Mouse (Mus musculus): ENCODE measurements at regions not wholly inside any gene's neighbourhood (a gene's known extent, or its start where the extent isn't known, plus 50 kb on each side); places are given as distances from the start of the nearest gene placed in this dataset.

DNA sequence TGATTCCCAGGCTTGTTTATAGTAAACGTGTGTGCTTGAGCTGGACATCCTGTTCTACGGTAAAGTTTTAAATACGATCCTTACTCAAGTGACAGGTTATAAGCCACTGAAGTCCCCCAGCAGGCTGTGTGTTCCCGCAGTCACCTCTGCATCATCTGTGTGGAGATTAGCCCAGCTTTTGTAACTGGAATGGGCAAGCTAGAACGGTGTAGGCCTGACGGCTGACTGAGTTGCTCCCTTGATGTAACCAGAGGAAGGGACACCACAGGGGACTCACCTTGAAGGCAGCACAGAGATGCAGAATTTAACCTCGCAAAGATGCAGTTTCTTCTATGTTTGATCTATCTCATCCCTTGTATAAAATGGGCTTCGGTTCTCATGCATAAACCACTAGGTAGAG, 418.4 kb upstream of the Pou3f3 start:
- no peak for DNase-seq (ENCODE audit: low read depth, low spot score)

DNA sequence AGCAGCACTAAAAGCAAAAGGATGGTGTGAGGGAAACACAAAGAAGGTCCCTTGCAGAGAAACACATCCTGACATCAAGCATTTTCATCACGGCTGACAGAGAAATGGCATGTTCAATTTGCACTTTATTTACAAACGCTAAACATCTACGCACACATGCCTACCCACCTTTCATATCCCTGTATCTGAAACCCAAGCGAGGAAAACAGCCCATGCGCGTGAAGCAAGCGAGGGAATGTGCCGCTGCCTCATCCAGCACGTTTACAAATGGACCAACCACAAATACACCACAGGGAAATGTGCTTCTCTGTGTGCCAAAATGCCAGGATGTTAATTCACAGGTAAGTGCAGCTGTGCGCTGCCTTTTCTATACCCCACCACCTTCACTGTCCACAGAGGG, 399.7 kb upstream of the Pou3f3 start:
- DNase-seq (ENCODE audit: low read depth, low spot score), result no peak

DNA sequence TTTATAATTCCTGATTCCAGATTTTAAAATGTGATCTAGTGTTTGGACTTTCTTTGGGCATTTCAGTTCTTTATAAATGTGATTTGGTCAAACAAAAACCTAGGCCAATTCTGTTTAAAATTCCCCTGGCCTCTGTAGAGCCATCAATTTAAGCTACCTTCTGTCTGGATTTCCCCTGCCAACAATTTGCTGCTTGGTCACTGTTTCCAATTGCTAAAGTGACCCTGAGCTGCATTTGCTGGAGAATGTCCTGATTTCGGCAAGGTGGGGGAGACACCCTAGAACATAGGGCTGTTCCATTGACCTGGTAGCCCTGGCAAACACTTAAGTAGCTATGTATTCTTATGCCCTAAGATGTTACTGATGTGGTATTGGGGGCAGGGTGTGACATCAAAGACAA, 386.3 kb upstream of the Pou3f3 start:
- no peak for DNase-seq (ENCODE audit: low read depth, low spot score)

DNA sequence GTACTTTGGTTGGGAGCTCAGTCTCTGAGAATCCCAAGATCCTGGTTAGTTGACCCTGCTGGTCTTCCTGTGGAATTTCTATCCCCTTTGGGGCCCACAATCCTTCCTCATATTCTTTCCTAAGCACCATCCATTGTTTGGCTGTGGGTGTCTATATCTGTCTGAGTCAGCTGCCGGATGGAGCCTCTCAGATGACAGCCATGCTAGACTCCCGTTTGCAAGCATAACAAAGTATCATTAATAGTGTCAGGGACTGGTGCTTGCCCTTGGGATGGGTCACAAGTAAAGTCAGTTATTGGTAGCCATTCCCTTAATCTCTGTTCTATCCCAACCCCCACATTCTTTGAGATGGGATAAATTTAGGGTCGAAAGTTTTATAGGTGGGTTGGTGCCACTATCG, 382.1 kb upstream of the Pou3f3 start:
- DNase-seq (ENCODE audit: low read depth, low spot score), result no peak

DNA sequence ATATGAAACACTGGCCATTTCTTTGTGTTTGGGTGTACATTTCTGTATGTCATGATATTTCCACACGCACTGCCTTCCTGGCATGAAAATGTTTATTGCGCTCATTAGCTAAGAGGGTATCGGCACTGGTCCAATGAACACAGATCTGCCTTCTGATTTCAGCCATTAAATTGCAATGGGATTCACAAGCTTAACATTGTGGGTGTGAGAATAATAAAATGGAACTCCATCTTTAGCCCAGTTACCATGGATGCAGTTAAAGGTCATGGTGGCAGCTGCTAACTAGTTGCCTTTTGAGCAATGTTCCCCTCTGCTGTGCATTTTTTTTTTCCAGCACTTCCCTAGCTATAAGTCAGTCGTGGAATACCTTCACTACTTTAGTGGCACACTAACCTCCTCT, 343.7 kb upstream of the Pou3f3 start:
- no peak for DNase-seq (ENCODE audit: low read depth, low spot score)

DNA sequence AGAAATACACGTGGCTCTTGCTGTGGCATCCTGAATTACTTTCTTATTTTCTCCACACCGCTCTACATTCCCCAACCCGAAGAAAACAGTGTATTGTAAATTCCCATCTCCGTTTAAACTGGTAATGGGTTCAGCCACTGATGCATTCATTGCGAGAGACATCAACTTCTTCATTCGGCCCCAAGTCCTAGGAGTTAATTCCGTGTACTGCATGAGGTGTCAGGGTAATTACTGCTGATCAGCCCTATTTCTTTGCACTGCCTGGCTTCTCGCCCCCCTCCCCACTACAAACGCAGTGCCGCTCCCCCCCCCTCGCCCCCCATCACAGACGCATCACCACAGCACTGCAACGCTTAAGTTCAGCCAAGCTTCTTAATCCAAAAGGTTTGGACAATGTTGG, 343.2 kb upstream of the Pou3f3 start:
- DNase-seq (ENCODE audit: low read depth, low spot score), result no peak

DNA sequence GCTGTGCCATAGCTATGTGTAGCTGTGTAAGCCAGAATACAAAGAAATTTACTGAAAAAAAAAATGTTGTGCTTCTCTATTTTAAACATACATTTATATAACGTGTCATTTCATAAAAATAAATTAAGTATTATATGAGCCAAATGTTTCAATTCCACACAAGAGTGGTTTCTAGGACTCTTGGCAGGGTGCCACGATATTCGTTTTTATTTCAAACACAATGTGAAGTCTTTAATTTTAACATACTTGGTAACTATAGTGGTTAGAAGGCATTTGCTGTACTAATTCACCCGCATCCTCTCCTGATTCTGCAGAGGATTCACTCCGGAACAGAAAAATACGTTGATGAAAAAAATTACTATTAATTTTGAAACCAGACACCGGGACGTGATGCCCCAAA, 342.5 kb upstream of the Pou3f3 start:
- DNase-seq (ENCODE audit: low read depth, low spot score), result no peak

DNA sequence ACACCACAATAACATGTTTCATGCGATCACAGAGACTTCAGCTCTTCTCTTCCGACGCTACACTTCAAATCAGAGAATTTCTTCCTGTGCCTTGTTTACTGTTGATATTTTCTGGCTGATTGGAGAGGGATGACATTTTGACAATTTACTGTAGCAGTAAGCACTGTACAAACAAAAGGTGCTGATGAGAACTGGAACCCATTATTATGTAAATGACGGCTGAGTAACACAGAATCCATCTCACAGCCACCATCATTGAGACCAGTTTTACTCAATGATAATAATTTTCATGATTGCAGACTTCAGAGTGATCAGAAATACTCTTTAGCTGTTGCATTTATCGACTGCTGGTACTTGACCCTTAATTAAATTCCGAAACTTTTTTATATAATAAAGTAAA, 341.5 kb upstream of the Pou3f3 start:
- DNase-seq (ENCODE audit: low read depth, low spot score), result no peak

DNA sequence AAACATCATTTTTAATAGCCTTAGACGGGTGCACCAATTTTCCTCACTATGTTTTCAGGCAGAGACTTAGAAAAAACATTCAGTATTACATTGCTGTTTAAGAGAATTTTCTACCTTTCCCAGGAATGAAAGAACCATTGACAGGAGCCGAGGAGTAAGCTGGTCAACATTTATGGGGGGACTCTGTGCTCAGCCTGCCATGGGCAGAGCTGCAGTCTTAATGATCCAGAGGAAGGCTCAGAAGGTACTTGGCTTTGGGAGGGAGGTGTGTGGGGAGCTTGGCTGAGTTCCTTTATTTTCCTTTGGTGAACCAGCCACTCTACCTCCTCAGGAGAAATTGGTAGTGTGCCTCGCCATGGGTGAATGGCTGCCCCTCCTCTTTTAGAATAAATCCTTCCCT, 333.1 kb upstream of the Pou3f3 start:
- DNase-seq (ENCODE audit: low read depth, low spot score), result no peak

DNA sequence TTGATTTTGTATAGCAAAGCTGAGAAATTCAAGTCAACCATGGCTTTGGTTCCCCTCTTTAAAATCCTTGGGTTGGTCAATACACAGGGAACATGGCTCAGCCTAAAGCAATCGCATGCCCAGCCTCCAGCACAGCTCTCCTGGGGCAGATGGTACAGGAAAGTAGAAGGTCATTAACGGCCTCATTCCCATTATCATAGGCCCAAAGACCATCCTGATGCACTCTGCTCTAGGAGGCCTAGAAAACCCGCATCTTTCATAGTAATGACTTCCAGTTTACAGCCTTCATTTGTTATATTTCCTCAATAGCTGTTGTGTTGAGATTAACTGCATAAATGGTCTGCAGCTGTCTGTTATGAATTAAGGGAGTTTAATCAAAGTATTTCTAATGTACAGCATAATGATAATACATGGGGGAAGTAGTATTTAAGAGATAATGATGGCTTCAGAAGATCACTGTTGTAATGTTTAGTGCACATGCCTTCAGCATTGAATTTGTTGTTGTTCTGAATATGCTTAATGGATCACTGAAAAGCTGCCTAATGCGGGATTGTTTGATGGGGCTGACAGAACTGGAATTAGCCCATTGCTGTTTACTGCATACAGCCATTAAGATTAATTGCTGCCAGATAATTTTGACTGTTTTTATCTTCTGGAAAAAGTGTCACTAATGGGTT, 329.8 kb upstream of the Pou3f3 start:
- DNase-seq (ENCODE audit: low read depth, low spot score), result no peak

DNA sequence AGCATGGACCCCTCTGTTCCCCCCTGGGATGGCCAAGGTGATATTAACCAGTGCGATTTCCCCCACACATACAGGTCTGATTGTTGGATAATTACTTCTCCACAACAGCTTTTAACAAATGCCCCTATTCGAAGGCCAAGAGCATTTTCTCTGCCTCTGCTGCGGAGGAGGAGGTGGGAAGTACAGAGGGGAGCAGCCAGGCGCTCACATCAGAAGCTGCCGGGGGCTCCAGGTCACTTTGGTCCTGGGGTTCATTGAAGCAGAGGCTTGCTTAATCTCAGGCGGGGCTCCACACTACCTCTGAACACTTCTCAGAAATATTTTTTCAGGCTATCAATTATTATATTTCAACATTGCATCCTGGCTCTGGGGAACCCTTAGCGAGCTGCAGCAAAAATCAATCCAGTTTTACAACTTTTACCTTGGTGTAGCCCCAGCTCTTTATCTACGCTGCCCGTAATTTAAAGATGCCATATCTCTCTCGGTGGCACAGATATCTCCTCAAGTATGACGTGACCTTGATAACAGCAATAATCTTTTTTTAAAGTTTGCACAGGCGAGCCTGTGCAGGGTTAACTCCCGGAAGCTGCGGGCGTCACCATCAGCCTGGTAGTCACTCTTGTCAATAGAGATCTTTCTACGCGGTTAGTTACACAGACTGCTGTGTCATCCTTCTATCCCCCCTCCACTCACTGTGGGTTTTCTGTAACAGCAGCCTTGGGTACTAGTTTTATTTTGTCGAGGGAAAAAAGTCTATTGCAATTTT, 307.5 kb upstream of the Pou3f3 start:
- no peak for DNase-seq (ENCODE audit: low read depth, low spot score)

DNA sequence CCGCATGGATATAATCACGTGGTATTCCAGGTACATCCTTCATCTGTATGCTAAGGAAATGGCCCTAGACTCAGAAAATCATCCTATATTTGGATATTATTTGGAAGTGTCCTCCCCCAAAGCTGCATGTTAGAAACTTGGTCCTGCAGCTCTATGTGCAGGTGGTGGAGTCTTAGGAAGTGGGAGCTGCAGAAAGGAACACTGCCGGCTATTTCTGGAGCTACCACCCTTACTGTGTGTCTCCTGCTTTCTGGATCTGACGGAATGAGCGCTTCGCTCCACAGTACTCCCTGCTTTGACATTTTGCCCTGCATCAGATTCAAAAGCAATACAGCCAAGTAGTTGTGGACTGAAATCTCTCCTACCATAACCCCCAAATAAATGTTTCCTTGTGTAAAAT, 306.8 kb upstream of the Pou3f3 start:
- DNase-seq (ENCODE audit: low read depth, low spot score), result no peak

DNA sequence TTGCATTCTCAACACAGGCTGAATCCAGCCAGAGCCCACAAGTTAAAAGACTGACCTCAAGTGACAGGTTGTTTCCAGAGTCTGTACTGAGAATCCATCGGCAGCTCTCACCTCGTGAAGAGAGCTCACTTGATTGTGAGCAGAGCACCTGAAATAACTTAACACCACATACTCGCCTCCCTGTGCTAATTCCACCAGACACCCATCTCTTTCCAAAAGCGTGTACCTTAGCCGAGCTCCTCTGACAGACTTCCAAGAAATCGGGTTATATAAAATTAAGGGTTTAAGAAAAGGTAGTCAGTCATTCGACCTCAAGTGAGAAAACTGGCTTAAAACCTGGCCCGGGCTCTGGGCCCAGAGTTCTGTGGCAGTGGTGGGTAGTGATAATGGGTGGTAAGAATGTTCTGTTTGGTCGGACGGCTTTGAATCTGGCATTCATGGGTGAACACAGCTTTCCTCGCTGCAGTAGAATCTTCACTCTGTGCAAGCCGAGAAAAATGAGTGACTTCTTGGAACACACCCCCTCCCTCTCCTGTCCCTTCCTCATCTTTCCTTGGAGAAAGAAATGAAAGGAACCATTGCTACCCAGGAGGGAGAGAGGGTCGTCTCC, 299.8 kb upstream of the Pou3f3 start:
- no peak for DNase-seq (ENCODE audit: low read depth, low spot score)

DNA sequence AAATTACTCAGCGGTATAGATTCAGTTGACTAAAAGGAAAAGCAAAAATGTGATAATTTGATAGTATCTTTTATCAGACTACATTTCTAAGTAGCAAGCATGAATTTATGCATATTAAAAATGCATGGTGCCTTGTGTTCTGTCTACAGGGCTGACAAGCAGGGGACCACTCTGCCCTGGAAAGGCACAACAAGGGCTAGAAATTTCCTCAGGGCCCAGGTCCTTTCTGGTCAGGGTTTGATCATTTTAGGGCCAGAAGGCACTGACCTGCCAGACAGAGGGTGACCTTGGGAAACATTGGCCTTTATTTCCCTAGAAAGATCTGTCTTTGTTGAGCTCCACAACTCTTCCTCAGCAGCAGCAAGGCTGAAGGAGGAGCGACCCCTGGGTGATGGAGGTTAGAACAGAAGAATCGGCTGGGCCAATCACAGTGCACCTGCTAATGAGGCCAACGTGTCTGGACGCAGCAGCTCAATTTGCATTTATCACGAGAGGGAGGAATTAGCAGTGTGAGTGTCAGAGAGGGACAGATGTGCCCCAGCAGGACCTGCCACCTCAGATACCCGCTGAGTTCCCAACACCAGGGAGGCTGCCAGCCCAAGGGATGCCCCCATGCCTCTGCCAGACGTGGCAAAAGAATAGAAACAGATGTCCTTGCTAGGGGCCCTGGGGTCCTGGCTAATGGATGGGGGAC, 297.0 kb upstream of the Pou3f3 start:
- no peak for DNase-seq (ENCODE audit: low read depth, low spot score)

DNA sequence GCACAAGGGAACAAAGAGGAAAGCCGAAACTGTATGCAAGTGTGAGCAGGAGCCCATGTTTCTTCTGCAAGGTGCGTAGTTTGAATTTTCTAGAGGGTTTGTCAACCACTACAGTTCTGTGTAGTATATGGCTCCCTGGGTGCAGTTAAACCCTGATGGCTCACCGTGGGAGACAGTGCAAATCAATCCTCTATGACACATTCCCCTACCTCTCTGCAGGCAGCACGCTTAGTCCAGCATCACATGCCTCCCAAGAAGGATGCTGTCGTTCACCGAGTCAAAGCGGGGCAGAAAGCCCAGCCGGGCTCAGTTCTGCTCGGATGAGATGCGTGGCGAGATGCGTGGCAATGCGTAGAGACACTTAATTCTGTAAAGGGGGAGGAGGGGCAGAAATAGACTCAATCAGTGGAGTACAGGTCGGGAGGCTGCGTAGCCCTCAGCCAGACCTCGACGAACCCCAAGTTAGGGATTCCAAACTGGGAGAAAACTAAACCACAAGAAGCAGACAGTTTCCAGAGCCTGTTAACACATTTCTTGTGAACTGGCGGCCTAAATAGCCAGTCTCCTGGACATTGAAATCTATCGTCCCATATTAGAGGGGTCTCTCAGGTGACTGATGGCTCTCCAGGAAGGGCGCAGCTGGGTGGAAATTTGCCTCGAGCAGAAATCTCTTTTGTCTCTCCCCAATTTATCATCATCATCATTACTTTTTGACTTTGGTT, 279.6 kb upstream of the Pou3f3 start:
- DNase-seq (ENCODE audit: low read depth, low spot score), result no peak

DNA sequence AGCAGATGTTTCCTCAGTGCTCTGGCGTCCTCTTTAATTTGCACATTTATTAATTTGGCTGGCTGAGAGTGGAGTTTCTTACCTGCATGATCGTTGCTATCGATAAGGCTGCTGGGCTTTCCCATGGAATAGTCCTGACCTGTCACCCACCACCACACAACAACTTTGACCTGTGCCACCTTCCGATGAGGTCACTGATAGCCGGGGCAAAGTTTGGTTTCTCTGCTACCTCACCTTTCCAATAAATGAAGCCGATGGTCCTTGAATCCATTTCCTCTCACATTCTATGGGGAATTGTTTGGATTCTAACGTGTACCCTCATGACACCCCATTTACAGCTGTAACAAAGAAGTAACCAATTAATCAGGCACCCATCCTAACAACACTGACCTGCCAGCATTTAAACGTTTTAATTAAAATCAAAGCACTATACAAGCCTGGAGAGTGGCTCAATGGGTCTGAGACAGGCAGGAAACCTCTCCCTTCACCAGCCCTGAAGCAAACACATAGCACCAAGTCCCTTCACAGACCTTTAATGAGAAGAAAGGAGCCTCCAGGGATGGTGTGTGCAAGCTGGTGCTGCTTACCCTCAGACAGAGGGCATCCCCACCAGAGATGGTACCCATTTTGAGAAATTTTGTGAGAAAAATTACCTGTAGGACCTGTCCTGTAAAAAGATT, 278.9 kb upstream of the Pou3f3 start:
- no peak for DNase-seq (ENCODE audit: low read depth, low spot score)

DNA sequence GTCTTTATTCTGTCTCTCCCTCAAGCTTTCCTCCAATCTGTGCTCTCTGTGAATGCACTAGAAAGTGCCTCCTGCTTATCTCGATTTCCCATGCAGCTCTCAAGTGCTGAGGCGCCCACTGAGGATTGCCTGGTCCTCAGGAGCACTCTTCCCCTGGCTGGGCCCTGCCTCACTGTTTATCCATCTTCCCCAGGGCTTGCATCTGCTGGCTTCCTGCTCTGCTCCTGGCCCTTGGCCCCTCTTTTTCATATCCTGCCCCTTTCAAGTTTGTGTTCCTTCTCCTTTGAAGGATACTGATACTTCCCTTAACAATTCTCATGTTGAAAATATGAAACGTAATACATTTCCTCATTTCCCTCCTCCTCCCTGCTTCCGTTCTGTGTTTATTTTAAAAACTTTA, 277.8 kb upstream of the Pou3f3 start:
- no peak for DNase-seq (ENCODE audit: low read depth, low spot score)

DNA sequence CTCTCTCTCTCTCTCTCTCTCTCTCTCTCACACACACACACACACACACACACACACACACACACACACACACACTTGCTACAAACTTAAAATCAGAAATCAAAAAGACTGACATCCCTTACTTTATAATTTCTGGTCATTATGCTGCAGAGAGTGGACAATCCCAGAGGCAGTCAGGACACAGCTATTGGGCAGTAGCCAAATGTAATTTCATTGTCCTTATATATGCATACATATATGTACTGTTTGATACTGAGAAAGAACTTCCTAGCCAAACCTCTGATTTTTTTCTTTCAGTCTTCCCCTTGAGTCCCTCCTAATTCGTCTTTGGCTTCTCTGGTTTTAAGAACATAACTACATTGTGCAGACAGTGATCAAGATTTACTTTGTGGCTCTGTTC, 277.3 kb upstream of the Pou3f3 start:
- no peak for DNase-seq (ENCODE audit: low read depth, low spot score)

DNA sequence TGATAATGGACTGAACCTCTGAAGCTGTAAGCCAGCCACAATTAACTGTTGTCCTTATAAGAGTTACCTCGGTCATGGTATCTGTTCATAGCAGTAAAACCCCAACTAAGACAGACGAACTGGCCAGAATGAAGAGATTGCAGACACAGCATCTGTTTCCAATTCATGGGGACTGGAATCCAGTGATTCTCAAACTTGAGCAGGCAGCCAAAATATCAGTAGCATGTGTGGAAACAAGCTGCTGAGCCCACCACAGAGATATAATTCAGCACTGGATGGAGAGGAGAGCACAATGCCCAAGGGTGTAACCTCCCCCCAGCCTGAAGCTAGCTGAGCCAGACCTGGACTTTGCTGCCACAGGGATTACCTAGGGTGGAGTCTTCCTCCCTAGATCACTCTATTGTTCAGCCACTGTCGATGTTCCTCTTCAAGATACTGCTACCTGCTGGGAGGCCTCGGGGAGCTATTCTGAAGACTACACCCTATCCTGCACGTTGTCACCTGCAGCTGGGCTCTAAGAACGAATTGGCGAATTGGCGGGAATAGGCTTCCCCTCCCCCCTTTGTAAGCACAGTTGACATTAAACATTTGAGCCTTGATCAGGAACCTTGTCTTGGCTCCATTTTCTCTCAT, 259.1 kb upstream of the Pou3f3 start:
- DNase-seq (ENCODE audit: low read depth, low spot score), result peak; percentile 91

DNA sequence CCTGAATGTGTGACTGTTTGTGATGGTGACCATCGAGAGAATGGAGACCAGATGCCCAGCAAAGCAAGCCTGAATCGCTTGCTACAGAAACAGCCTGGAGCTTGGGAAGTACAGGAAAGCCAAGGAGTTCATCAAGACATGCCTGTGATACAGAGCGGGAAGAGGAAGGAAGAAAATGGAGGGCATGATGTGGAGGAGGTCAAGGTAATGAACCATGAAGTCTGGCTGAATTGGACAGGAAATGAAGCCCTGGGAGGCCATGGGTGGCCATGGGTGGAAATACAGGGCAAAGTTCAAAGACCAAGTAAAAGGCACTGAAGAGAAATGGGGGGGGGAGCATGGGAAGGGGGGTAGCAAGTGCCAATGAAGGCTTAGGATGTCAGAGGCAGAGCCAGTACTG, 227.2 kb upstream of the Pou3f3 start:
- no peak for DNase-seq (ENCODE audit: low read depth, low spot score)

Measured in ES-CJ7 (cell line).